Comparison of ENCODE assay signal across 8 mouse cellular contexts in genomic region chrX:12079309-12080094, GRCm38 (mm10).
A peak's percentile ranks its signal among the peaks of the same experiment; 100 is the strongest.
DNase-seq lines count a peak whose midpoint lies in the region; ATAC-seq and TF ChIP-seq lines count a peak whose summit lies in the region.

No protein-coding gene starts in this region.

- H3K9me3 ChIP-seq in lung, embryonic 15.5 days, result no peaks in the 10 kb centered on the region

- TF ChIP-seq POLR2A in kidney, adult 2 months (IDR thresholded peaks at IDR 0.05; ENCODE audit: low read depth, low read length), result no peak
- TF ChIP-seq POLR2A in small intestine, adult 2 months (IDR thresholded peaks at IDR 0.05; ENCODE audit: low read depth, low read length), result no peak

- H3K27me3 ChIP-seq in kidney, adult 2 months (replicated peaks; ENCODE audit: control insufficient read depth, insufficient read depth, low read length), result no peaks in the 10 kb centered on the region
- peaks cover 74% of the 10 kb centered on the region for H3K27me3 ChIP-seq in lung, embryonic 15.5 days
- no peaks in the 10 kb centered on the region for H3K27me3 ChIP-seq in small intestine, adult 2 months (ENCODE audit: control insufficient read depth, insufficient read depth, low read length)

- peak; percentile 30 for DNase-seq in 3T3-L1 (ENCODE audit: low read depth, low spot score)
- DNase-seq in CD8-positive naive resting alpha-beta T cell, adult 2 months (ENCODE audit: low read depth in 2 of 2, low spot score in 2 of 2), result peak; percentile 19 to 33
- peak; percentile 52 for DNase-seq in cerebellum, adult 9-11 months
- peak; percentile 26 for DNase-seq in heart, adult 8-10 months (ENCODE audit: low spot score)
- DNase-seq in kidney, adult 2 months, result peak; percentile 55
- DNase-seq in ovary, postnatal 14 days (ENCODE audit: low spot score), result no peak

- WGBS in kidney, adult 2 months, result 0% methylated on average over 53 of the region's 79 CpGs
- whole genome bisulfite sequencing in lung, embryonic 15.5 days, result 2% methylated on average over 43 of the region's 79 CpGs
- 3% methylated on average over 78 of the region's 79 CpGs for WGBS in small intestine, adult 2 months

- H3K9ac ChIP-seq in lung, embryonic 15.5 days, result peak overlapping the region; percentile 73

- no peak for TF ChIP-seq CTCF in kidney, adult 2 months (conservative IDR thresholded peaks at IDR 0.05; ENCODE audit: insufficient read depth, insufficient read length, low read depth, low read length)
- TF ChIP-seq CTCF in small intestine, adult 2 months (IDR thresholded peaks at IDR 0.05; ENCODE audit: extremely low read depth, insufficient read length, insufficient replicate concordance, low read depth, low read length), result no peak

- H3K4me2 ChIP-seq in lung, embryonic 15.5 days, result peak overlapping the region; percentile 78

- H3K4me1 ChIP-seq in kidney, adult 2 months (ENCODE audit: control insufficient read depth, insufficient read depth, low read length), result peaks cover 9% of the 10 kb centered on the region; the same call in 1 of the 2 replicates
- H3K4me1 ChIP-seq in lung, embryonic 15.5 days, result peaks cover 28% of the 10 kb centered on the region
- peaks cover 2% of the 10 kb centered on the region; the same call in 1 of the 2 replicates for H3K4me1 ChIP-seq in small intestine, adult 2 months (ENCODE audit: control insufficient read depth, insufficient read depth, insufficient read length, low read length)

- no peaks in the 10 kb centered on the region for H3K36me3 ChIP-seq in kidney, adult 2 months (ENCODE audit: control insufficient read depth, insufficient read depth, low read length)
- H3K36me3 ChIP-seq in lung, embryonic 15.5 days, result no peaks in the 10 kb centered on the region
- no peaks in the 10 kb centered on the region for H3K36me3 ChIP-seq in small intestine, adult 2 months (ENCODE audit: control insufficient read depth, insufficient read depth, low read length)

- peak overlapping the region; percentile 71 for H3K27ac ChIP-seq in kidney, adult 2 months (ENCODE audit: insufficient read depth, low read depth, low read length)
- peak overlapping the region; percentile 90 for H3K27ac ChIP-seq in lung, embryonic 15.5 days
- peak overlapping the region; percentile 61; the same call in 1 of the 2 replicates for H3K27ac ChIP-seq in small intestine, adult 2 months (ENCODE audit: insufficient read depth, low read depth, low read length)

- peak overlapping the region; percentile 93 for H3K4me3 ChIP-seq in kidney, adult 2 months (ENCODE audit: insufficient read depth, low read depth, low read length)
- H3K4me3 ChIP-seq in lung, embryonic 15.5 days, result peak overlapping the region; percentile 61
- H3K4me3 ChIP-seq in small intestine, adult 2 months (ENCODE audit: low read depth, low read length), result peak overlapping the region; percentile 100

- no peak for ATAC-seq in lung, embryonic 15.5 days (ENCODE audit: borderline replicate concordance, extremely low read depth, low FRiP score, low TSS enrichment)
